Mouse (Mus musculus) intestine, embryonic 14.5 days (tissue): ENCODE measurements around the gene Hck. TPM values are rescaled to one million over a fixed set of nuclear protein-coding genes. Genes with fewer than 3 reads are reported as not detected.

ENCODE experiments used
- ATAC-seq: fragments of 200-750 bp; cut with Nextera tagmentation; replicated peaks from 2 replicates; pipeline ENCODE4 v1.8.0; 2017; ENCODE audit warnings: low read depth, moderate number of reproducible peaks, moderate TSS enrichment, moderate library complexity; ENCODE audit not compliant: low FRiP score, low TSS enrichment
- DNase-seq: peaks from one replicate; pipeline ENCODE4 v3.0.0-alpha.2; 2018; ENCODE audit warnings: low spot score
- H3K27ac ChIP-seq: fragments of 300-500 bp; sonication (generic); 2 replicates; pipeline ENCODE4 v1.5.1; 2014; ENCODE audit warnings: low read depth, mild to moderate bottlenecking, control low read depth
- H3K27me3 ChIP-seq: fragments of 300-500 bp; sonication (generic); replicated peaks from 2 replicates; pipeline ENCODE4 v1.6.1; 2014; ENCODE audit warnings: low read length, control low read depth; ENCODE audit not compliant: control insufficient read depth, insufficient read depth
- H3K36me3 ChIP-seq: fragments of 300-500 bp; sonication (generic); 2 replicates; pipeline ENCODE4 v1.6.1; 2014; ENCODE audit warnings: low read length, control low read depth; ENCODE audit not compliant: control insufficient read depth, insufficient read depth
- H3K4me1 ChIP-seq: fragments of 300-500 bp; sonication (generic); replicated peaks from 2 replicates; pipeline ENCODE4 v1.6.1; 2014; ENCODE audit warnings: low read length, control low read depth, mixed read lengths; ENCODE audit not compliant: control insufficient read depth, insufficient read depth
- H3K4me2 ChIP-seq: fragments of 300-500 bp; sonication (generic); 2 replicates; pipeline ENCODE4 v1.6.1; 2014; ENCODE audit warnings: low read length
- H3K4me3 ChIP-seq: fragments of 300-500 bp; sonication (generic); 2 replicates; pipeline ENCODE4 v1.5.1; 2014; ENCODE audit warnings: low read depth, low read length, control low read depth, mixed read lengths
- H3K9ac ChIP-seq: fragments of 300-500 bp; sonication (generic); 2 replicates; pipeline ENCODE4 v1.6.1; 2014; ENCODE audit warnings: mild to moderate bottlenecking, low read length
- H3K9me3 ChIP-seq: fragments of 300-500 bp; sonication (generic); 2 replicates; pipeline ENCODE4 v1.6.1; 2016; ENCODE audit warnings: low read length, control low read depth; ENCODE audit not compliant: control insufficient read depth
- WGBS: fragments of 180-500 bp; shearing (Covaris S2); extraction: QIAGEN DNeasy Blood & Tissue Kit; methylation state at CpG from one replicate; pipeline ENCODE4 v1.1.7; 2014; 5-methylcytosine and 5-hydroxymethylcytosine counted together
- polyA plus RNA-seq: library from polyadenylated mRNA; unstranded; fragments of >200 nt; fragmentation: Nextera tagmentation; extraction: Ambion mirVana; gene quantifications from 2 replicates; pipeline ENCODE4 v1.2.1, GENCODE M21; 2014

Gene Hck
- polyA plus RNA-seq, 1 experiment from 2014 or later: 4.5 TPM

DNA sequence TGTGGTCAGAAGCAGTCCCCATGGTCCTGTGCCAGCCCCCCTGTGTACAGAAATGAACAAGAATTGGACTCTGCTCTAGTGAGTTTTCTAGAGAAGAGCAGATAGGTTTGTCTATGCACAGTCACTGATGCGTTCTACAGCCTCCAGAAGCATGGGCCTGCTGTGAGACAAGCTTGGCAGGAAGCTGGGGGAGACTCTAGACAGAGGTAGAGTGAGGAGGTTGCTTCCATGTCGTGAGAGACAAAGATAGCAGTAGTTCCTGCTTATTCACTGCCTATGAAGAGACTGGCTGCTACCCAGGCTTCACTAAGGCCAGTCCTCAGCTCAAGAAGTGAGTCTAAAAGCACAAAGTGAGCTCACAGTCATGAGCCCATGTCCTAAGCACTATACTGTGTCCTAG, 83.0 kb downstream of the Hck start:
- H3K9me3 ChIP-seq: no peaks in the 10 kb centered on the region
- no peak for ATAC-seq
- 84% methylated on average over 2 of the region's 2 CpGs for WGBS

DNA sequence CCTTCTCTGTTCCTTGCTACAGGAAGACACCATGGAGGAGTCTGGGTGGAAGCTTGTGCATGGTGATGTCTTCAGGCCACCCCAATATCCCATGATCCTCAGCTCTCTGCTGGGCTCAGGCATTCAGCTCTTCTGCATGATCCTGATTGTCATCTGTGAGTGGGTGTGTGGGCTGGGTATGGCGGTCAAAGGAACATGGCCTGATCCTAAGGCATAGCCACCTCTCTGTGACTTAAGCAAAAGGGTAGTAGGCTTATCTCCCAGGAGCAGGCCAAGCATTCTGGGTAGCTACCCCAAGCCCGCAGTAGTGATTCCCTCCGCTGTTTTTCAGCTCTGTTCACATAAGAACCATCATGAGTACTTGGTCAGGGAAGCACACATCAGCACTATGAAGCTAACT, 86.0 kb downstream of the Hck start:
- Histone ChIP-seq H3K9ac (no peak overlapping the region), H3K4me2 (no peak overlapping the region), H3K27ac (no peak overlapping the region), H3K4me3 (no peak overlapping the region), H3K36me3 (peaks cover 90% of the 10 kb centered on the region), H3K9me3 (no peaks in the 10 kb centered on the region), H3K27me3 (no peaks in the 10 kb centered on the region), H3K4me1 (no peaks in the 10 kb centered on the region)
- ATAC-seq: no peak
- no peak for DNase-seq
- WGBS: 93% methylated on average over 3 of the region's 3 CpGs

More for the DNA sequence above, 83.0 kb downstream of the Hck start:
- Histone ChIP-seq H3K27me3 (no peaks in the 10 kb centered on the region), H3K4me2 (no peak overlapping the region), H3K27ac (no peak overlapping the region), H3K9ac (no peak overlapping the region), H3K4me1 (no peaks in the 10 kb centered on the region), H3K36me3 (peaks cover 96% of the 10 kb centered on the region), H3K4me3 (no peak overlapping the region)
- no peak for DNase-seq

DNA sequence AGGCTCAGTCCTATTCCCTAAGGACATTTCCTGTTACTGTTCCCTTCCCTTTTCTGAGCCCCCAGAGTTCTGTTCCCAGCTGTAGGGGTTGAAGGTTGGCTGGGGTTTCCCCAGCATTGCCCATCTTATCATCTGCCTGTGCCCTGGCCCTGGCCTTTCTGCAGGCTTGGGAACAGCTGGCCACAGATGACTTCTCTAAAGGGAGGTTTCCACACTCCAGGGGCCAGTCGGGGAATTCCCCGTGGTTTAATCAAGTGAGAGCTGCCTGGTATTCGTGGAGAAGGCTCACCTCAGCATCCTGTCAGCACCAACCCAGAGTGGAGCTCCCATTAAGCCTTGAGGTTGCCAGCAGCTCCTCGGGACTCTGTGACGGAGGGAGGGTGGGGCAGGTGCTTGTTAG, 90.2 kb downstream of the Hck start:
- H3K4me1 ChIP-seq: no peaks in the 10 kb centered on the region
- ATAC-seq (no peak), DNase-seq (no peak)
- H3K4me3 ChIP-seq: no peak overlapping the region
- no peaks in the 10 kb centered on the region for H3K9me3 ChIP-seq
- no peaks in the 10 kb centered on the region for H3K27me3 ChIP-seq
- H3K36me3 ChIP-seq: peaks cover 80% of the 10 kb centered on the region
- H3K9ac ChIP-seq: no peak overlapping the region
- H3K4me2 ChIP-seq: no peak overlapping the region
- WGBS: 71% methylated on average over 5 of the region's 5 CpGs
- H3K27ac ChIP-seq: no peak overlapping the region

DNA sequence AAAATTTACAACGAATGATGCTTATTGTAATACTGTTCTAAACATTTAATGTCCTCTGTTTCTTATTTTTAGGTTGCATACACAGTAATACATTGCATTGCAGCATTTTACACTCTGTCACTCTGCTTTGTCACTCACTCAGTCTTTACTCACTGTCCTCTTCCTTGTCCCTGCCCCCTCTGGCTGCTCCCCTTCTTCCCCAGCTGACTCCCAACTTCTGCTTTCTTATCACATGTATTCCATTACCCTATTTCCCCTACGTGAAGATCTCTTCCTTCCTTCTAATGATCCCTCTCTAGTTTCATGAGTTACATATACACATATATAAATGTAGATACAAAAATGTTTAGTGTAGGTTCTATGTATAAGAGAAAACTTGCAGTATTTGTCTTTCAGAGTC, 90.8 kb downstream of the Hck start:
- no peak for ATAC-seq
- Histone ChIP-seq H3K27ac (no peak overlapping the region), H3K4me2 (no peak overlapping the region), H3K9me3 (no peaks in the 10 kb centered on the region), H3K9ac (no peak overlapping the region), H3K36me3 (peaks cover 81% of the 10 kb centered on the region), H3K4me3 (no peak overlapping the region), H3K4me1 (no peaks in the 10 kb centered on the region), H3K27me3 (no peaks in the 10 kb centered on the region)
- DNase-seq: no peak
- WGBS: 84% methylated on average over 2 of the region's 2 CpGs

Other genes starting within 250 kb of the Hck start
- gene Mylk2, start 197.1 kb upstream of the Hck start, polyA plus RNA-seq: 0.09 TPM in 1 of 2 replicates, not detected in the other
- gene Foxs1, start 175.3 kb upstream of the Hck start, polyA plus RNA-seq: 2.2 and 2.5 TPM in 2 replicates
- 0.09 and 0.11 TPM in 2 replicates for gene Dusp15, start 156.8 kb upstream of the Hck start, polyA plus RNA-seq
- gene Ttll9, start 146.0 kb upstream of the Hck start, polyA plus RNA-seq: 0.26 and 0.35 TPM in 2 replicates
- gene Pdrg1, start 93.0 kb upstream of the Hck start, polyA plus RNA-seq: 53.9 and 59.6 TPM in 2 replicates
- 0.08 TPM in 1 of 2 replicates, not detected in the other for gene Xkr7, start 76.6 kb upstream of the Hck start, polyA plus RNA-seq
- 1.4 and 2.4 TPM in 2 replicates for gene Ccm2l, start 42.5 kb upstream of the Hck start, polyA plus RNA-seq
- gene Tm9sf4, start 52.8 kb downstream of the Hck start, polyA plus RNA-seq: 86.8 and 93.7 TPM in 2 replicates
- gene Tspyl3, start 117.0 kb downstream of the Hck start, polyA plus RNA-seq: 9.6 and 11.3 TPM in 2 replicates
- gene Plagl2, start 133.0 kb downstream of the Hck start, polyA plus RNA-seq: 45.1 and 49.2 TPM in 2 replicates
- 14.1 and 15.1 TPM in 2 replicates for gene Pofut1, start 133.1 kb downstream of the Hck start, polyA plus RNA-seq
- 5.5 and 6.6 TPM in 2 replicates for gene Kif3b, start 182.9 kb downstream of the Hck start, polyA plus RNA-seq
- 15.6 and 17.0 TPM in 2 replicates for gene Asxl1, start 237.4 kb downstream of the Hck start, polyA plus RNA-seq